Mouse (Mus musculus): ENCODE data around the gene Acsl6. TPM values are rescaled to one million over a fixed set of nuclear protein-coding genes. Genes with fewer than 3 reads are reported as not detected.

Acsl6 gene
- 0.47 TPM for polyA plus RNA-seq (2015; fragmentation: Illumina TruSeq; extraction: RNeasy Lipid Tissue Mini Kit (QIAGEN cat#74804); ENCODE audit: insufficient read depth, low replicate concordance)

GRCm38 (mm10) chr11:54303728-54304470 is at the start of gene Acsl6:
Gene Acsl6 (plus strand): TSS chr11:54303798.

GRCm38 (mm10) chr11:54267177-54267576 is 36.4 kb upstream of the Acsl6 start, which contains the start of gene Il3:
Gene Il3 (minus strand): TSS chr11:54267277.

Other genes starting within 250 kb of the Acsl6 start
- gene Pdlim4, start 234.8 kb upstream of the Acsl6 start, polyA plus RNA-seq (2015; fragmentation: Illumina TruSeq; extraction: RNeasy Lipid Tissue Mini Kit (QIAGEN cat#74804); ENCODE audit: insufficient read depth, low replicate concordance), result 9.6 TPM
- 3.6 TPM for gene P4ha2, start 203.7 kb upstream of the Acsl6 start, polyA plus RNA-seq (2015; fragmentation: Illumina TruSeq; extraction: RNeasy Lipid Tissue Mini Kit (QIAGEN cat#74804); ENCODE audit: insufficient read depth, low replicate concordance)
- gene Csf2, start 54.1 kb upstream of the Acsl6 start, polyA plus RNA-seq (2015; fragmentation: Illumina TruSeq; extraction: RNeasy Lipid Tissue Mini Kit (QIAGEN cat#74804); ENCODE audit: insufficient read depth, low replicate concordance), result 0.44 TPM
- not detected for gene Il3, start 36.5 kb upstream of the Acsl6 start, polyA plus RNA-seq (2015; fragmentation: Illumina TruSeq; extraction: RNeasy Lipid Tissue Mini Kit (QIAGEN cat#74804); ENCODE audit: insufficient read depth, low replicate concordance)
- not detected for gene Meikin, start 66.9 kb downstream of the Acsl6 start, polyA plus RNA-seq (2015; fragmentation: Illumina TruSeq; extraction: RNeasy Lipid Tissue Mini Kit (QIAGEN cat#74804); ENCODE audit: insufficient read depth, low replicate concordance)
- gene Fnip1, start 134.4 kb downstream of the Acsl6 start, polyA plus RNA-seq (2015; fragmentation: Illumina TruSeq; extraction: RNeasy Lipid Tissue Mini Kit (QIAGEN cat#74804); ENCODE audit: insufficient read depth, low replicate concordance), result 25.6 TPM
- 78.0 TPM for gene Rapgef6, start 219.0 kb downstream of the Acsl6 start, polyA plus RNA-seq (2015; fragmentation: Illumina TruSeq; extraction: RNeasy Lipid Tissue Mini Kit (QIAGEN cat#74804); ENCODE audit: insufficient read depth, low replicate concordance)

Data from spleen, adult 10 weeks (tissue).